Mouse (Mus musculus) bone marrow macrophage, adult 2 months (primary cell): Measurements from ENCODE around the gene Atg7. TPM values are rescaled to one million over a fixed set of nuclear protein-coding genes. Genes with fewer than 3 reads are reported as not detected.

Source experiments
- H3K27ac ChIP-seq: 2 replicates; pipeline ENCODE4 v1.5.1; 2012; ENCODE audit warnings: low read depth, low read length; ENCODE audit not compliant: insufficient read depth
- H3K4me1 ChIP-seq: 2 replicates; pipeline ENCODE4 v1.6.1; 2012; ENCODE audit warnings: low read length; ENCODE audit not compliant: control insufficient read depth, insufficient read depth
- H3K4me3 ChIP-seq: 2 replicates; pipeline ENCODE4 v1.5.1; 2012; ENCODE audit warnings: mild to moderate bottlenecking, low read length, moderate library complexity; ENCODE audit not compliant: insufficient read depth
- CTCF ChIP-seq: IDR thresholded peaks from 2 replicates; pipeline ENCODE4 v1.5.1; 2012; ENCODE audit warnings: low read depth, mild to moderate bottlenecking, low read length, moderate library complexity
- POLR2A ChIP-seq: IDR thresholded peaks from 2 replicates; pipeline ENCODE4 v1.6.1; 2012; ENCODE audit warnings: mild to moderate bottlenecking, low read depth, low read length, borderline replicate concordance
- polyA plus RNA-seq: library from polyadenylated mRNA; stranded (reverse); fragments of >200 nt; gene quantifications from 2 replicates; pipeline ENCODE4 v1.2.4, GENCODE M21; 2012; ENCODE audit not compliant: missing spikeins, insufficient read depth, insufficient read length

Atg7 gene
- polyA plus RNA-seq, 1 experiment, result 53.2 TPM

DNA sequence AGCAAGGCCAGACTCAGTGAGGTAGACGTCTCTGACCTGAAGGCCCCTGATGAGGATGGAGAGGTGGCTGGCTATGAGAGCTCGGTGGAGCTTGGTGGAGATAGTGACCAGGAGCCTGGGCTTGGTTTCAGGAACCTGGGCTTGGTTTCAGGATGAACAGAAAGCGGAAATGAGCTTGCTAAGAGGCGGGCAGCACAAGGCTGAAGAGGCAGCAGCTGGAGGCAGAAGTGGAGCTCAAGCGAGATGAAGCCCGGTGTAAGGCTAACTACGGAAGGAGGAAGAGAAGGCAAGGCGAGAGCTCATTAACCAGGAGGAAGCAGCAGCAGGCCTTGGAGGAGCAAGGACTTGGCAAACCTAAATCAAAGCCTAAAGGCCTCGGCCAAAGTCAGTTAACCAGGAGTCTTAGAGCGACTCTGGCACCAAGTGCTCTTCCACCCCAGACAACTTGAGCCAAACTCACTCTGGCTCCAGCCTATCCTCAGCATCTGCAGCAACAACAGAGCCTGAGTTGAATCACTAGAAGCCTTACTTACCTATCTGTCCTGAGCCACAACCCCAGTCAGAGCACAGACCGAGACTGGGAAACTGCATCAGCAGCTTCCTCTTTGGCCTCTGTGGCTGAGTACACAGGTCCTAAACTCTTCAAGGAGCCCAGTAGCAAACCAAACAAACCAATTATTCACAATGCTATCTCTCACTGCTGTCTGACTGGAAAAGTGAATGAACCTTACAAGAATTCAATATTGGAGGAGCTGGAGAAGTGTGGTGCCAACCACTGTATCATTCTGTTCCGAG, 99.5 kb downstream of the Atg7 start:
- H3K27ac ChIP-seq, result peak overlapping the region; percentile 76
- no peak overlapping the region for H3K4me3 ChIP-seq
- TF ChIP-seq CTCF (no peak), POLR2A (no peak)

DNA sequence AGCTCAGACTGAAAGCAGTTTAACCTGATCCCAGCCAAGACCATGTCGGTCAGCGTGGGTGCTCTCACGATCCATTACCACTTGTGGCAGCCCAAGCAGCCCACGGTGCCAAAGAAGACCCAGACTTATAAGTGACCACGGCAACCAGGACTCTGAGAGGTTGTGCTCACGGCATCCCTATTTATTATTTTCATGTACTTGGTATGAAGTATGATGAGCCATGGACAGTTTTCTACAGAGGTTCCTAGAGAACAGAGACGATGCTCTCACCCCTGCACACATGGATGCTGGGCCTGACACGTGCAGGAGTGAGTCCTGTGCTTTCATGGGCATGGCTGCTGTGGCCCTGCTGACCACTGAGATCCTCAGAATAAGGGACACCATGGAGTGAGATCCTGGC, 100.2 kb downstream of the Atg7 start:
- peak overlapping the region; percentile 76; the same call in 1 of the 2 replicates for H3K27ac ChIP-seq
- H3K4me3 ChIP-seq, result no peak overlapping the region
- peaks cover 13% of the 10 kb centered on the region for H3K4me1 ChIP-seq
- TF ChIP-seq CTCF, result no peak
- TF ChIP-seq POLR2A, result no peak

More for the DNA sequence above, 99.5 kb downstream of the Atg7 start:
- peaks cover 13% of the 10 kb centered on the region for H3K4me1 ChIP-seq

DNA sequence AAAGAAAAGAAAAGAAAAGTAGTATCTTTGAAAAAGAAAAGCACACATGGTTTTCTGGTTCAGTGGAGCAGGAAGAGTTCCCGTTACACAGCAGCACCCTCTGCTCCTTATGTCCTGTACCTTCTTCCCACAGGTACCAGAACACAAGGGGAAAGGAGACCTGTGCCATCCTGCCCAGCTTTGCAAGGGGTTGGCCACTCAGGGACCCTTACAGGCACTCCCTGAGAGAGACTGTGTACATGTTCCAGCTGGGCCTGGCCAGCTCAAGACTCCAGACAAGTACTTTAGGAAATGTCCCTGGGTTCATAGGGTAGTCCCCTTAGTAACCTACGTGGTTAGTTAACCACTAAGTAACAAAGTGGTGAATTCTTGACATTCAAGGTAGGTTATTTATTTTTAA, 100.9 kb downstream of the Atg7 start:
- Histone ChIP-seq H3K27ac (no peak overlapping the region), H3K4me1 (peaks cover 13% of the 10 kb centered on the region)
- TF ChIP-seq POLR2A, result no peak
- TF ChIP-seq CTCF, result no peak

GRCm38 (mm10) chr6:114746439-114746974, 103.6 kb downstream of the Atg7 start:
- H3K4me1 ChIP-seq, result peaks cover 13% of the 10 kb centered on the region
- H3K4me3 ChIP-seq, result no peak overlapping the region
- H3K27ac ChIP-seq, result no peak overlapping the region
- TF ChIP-seq POLR2A (no peak), CTCF (no peak)

More for the DNA sequence above, 100.9 kb downstream of the Atg7 start:
- no peak overlapping the region for H3K4me3 ChIP-seq

GRCm38 (mm10) chr6:114748419-114748818, 105.5 kb downstream of the Atg7 start:
- Histone ChIP-seq H3K27ac (no peak overlapping the region), H3K4me3 (no peak overlapping the region), H3K4me1 (no peaks in the 10 kb centered on the region)
- TF ChIP-seq CTCF, result no peak
- TF ChIP-seq POLR2A, result no peak

DNA sequence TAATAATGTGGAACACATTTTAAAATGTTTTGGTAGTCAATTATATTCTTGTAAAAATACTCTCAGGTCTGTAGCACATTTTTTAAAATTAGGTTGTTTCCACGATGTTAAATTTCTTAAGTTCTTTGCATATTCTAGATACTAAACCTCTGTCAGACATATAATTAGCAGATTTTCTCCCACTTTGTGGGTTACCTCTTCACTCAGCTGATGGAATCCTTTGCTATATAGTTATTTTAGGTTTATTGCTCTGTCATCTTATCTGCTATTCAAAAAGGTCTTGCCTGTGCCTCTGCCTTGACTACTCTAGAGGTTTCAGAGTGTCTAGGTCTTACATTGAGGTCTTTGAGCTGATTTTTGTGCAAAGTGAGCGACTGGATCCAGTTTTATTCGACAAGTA, 106.0 kb downstream of the Atg7 start:
- H3K27ac ChIP-seq, result no peak overlapping the region
- TF ChIP-seq CTCF (no peak), POLR2A (no peak)
- H3K4me1 ChIP-seq, result no peaks in the 10 kb centered on the region
- no peak overlapping the region for H3K4me3 ChIP-seq

DNA sequence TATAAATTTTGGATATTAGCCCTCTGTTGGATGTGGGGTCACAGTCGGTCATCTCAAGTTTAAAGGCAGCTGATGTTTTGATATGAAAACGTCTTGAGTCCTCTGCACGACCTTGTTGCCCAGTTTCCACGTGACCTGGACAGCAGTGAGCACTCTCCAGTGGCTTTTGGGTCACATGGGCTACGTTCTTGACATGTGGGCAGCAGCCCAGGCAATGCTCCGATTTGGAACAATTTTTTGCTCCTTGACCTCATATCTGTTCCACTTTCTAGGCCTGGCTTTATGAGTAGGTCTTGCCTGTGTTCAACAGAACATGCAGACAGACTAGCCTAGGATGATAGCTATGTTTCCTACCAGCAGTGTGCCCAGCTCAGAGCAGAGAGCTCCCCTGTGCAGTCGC, 115.9 kb downstream of the Atg7 start:
- Histone ChIP-seq H3K27ac (no peak overlapping the region), H3K4me1 (no peaks in the 10 kb centered on the region), H3K4me3 (no peak overlapping the region)
- no peak for TF ChIP-seq POLR2A
- TF ChIP-seq CTCF, result no peak

DNA sequence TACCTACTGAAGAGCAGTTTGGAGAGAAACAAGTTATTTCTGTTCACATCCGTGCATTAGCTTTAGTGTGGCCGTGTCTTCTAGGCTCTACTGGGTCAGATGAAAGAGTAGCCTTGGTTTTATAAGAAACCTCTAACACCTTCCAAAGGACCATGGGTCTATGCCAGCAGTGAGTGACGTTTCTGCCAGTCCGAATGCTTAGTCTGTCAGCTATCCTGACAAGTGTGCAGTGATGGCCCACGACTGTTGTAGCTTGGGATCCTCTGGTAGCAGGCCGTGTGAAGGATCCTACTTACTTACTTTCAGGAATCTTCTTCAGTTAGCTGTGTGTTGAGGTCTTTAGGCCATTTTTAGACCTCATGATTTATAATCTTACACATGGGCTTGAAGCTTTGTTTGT, 123.4 kb downstream of the Atg7 start:
- no peak for TF ChIP-seq CTCF
- no peak for TF ChIP-seq POLR2A
- H3K4me1 ChIP-seq, result no peaks in the 10 kb centered on the region
- no peak overlapping the region for H3K27ac ChIP-seq
- no peak overlapping the region for H3K4me3 ChIP-seq

GRCm38 (mm10) chr6:114767710-114768109, 124.8 kb downstream of the Atg7 start:
- TF ChIP-seq CTCF (no peak), POLR2A (no peak)
- Histone ChIP-seq H3K4me3 (no peak overlapping the region), H3K27ac (no peak overlapping the region), H3K4me1 (no peaks in the 10 kb centered on the region)

DNA sequence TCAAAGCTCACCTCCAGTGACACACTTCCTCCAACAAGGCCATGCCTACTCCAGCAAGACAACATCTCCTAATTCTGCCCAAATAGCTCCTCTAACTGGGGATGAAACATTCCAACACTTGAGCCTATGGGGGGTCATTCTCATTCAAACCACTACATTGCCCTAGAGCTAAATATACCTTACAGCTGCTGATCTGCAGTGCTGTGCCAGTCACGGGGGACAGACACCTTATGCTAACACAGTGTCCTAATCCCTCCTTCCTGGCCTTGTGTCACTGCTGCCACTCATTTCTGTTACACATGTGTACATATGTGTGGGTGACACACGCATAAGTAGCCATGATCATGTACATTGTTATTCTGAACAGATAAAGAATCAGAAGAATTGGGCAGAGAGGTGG, 127.4 kb downstream of the Atg7 start:
- Histone ChIP-seq H3K4me1 (no peaks in the 10 kb centered on the region), H3K4me3 (no peak overlapping the region), H3K27ac (no peak overlapping the region)
- TF ChIP-seq POLR2A (no peak), CTCF (no peak)
